Mouse (Mus musculus): ENCODE measurements around the gene Capn11. TPM values are rescaled to one million over a fixed set of nuclear protein-coding genes. Genes with fewer than 3 reads are reported as not detected.

Gene Capn11
- total and polyA plus RNA-seq, 3 experiments, result 0.03 TPM; not detected in 2

- peak; percentile 73 for DNase-seq (ENCODE audit: low read depth, low spot score)
- H3K27me3 ChIP-seq (ENCODE audit: control insufficient read depth in 1 of 2, insufficient read depth in 2 of 2, low read length in 2 of 2), result no peaks in the 10 kb centered on the region
- TF ChIP-seq ZMIZ1 (IDR thresholded peaks at IDR 0.05; ENCODE audit: low read depth, low read length), result no peak
- peak; percentile 82 to 98 (median 96) for TF ChIP-seq CTCF (IDR thresholded peaks at IDR 0.05 in 2 of 3, conservative IDR thresholded peaks at IDR 0.05 in 1 of 3; ENCODE audit: control insufficient read depth in 1 of 3, insufficient read depth in 1 of 3, low read depth in 2 of 3, low read length in 3 of 3, poor library complexity in 1 of 3, severe bottlenecking in 1 of 3)
- peak; percentile 20 for TF ChIP-seq RAD21 (IDR thresholded peaks at IDR 0.05; ENCODE audit: low read depth, low read length)
- no peak for TF ChIP-seq NRF1 (IDR thresholded peaks at IDR 0.05; ENCODE audit: insufficient read depth, low read depth, low read length, poor library complexity, severe bottlenecking)
- no peak for TF ChIP-seq RCOR1 (IDR thresholded peaks at IDR 0.05; ENCODE audit: low read depth, low read length)
- peak; percentile 30; the same call in 1 of the 2 replicates for TF ChIP-seq ZC3H11A (IDR thresholded peaks at IDR 0.05; ENCODE audit: low read depth, low read length)
- no peak for TF ChIP-seq TAL1 (IDR thresholded peaks at IDR 0.05; ENCODE audit: low read length)
- TF ChIP-seq GABPA (IDR thresholded peaks at IDR 0.05; ENCODE audit: low read depth, low read length), result no peak
- no peak for TF ChIP-seq ETS1 (IDR thresholded peaks at IDR 0.05; ENCODE audit: low read depth, low read length)
- TF ChIP-seq USF1 (IDR thresholded peaks at IDR 0.05; ENCODE audit: low read depth, low read length), result no peak
- no peak for TF ChIP-seq POLR2AphosphoS2 (IDR thresholded peaks at IDR 0.05; ENCODE audit: low read length)
- peak; percentile 68 for TF ChIP-seq SMC3 (IDR thresholded peaks at IDR 0.05; ENCODE audit: low read depth, low read length)
- TF ChIP-seq ZKSCAN1 (IDR thresholded peaks at IDR 0.05; ENCODE audit: low read depth, low read length), result no peak
- H3K36me3 ChIP-seq (ENCODE audit: control insufficient read depth in 1 of 2, insufficient read depth in 2 of 2, low read length in 2 of 2), result no peaks in the 10 kb centered on the region; a peak in 1 of 4 replicates
- H3K9ac ChIP-seq (ENCODE audit: control insufficient read depth, low read depth, low read length, poor library complexity, severe bottlenecking), result no peak overlapping the region
- no peak overlapping the region for H3K27ac ChIP-seq (ENCODE audit: control insufficient read depth, low read depth, low read length)
- H3K4me1 ChIP-seq (ENCODE audit: control insufficient read depth in 1 of 2, insufficient read depth in 2 of 2, low read length in 2 of 2), result no peaks in the 10 kb centered on the region
- H3K4me3 ChIP-seq (ENCODE audit: control insufficient read depth in 1 of 2, insufficient read depth in 1 of 2, low read depth in 2 of 2, low read length in 2 of 2), result no peak overlapping the region
- H3K9me3 ChIP-seq (replicated peaks; ENCODE audit: insufficient read depth, low read length), result no peaks in the 10 kb centered on the region
- H3K79me2 ChIP-seq (ENCODE audit: control insufficient read depth, insufficient read depth, low read length, poor library complexity), result no peaks in the 10 kb centered on the region
Measured at GRCm38 (mm10) chr17:45663106-45663919, 4.2 kb upstream of the Capn11 start.

GRCm38 (mm10) chr17:45655820-45656219 lies 3.3 kb downstream of the Capn11 start:
- no peaks in the 10 kb centered on the region for H3K9me3 ChIP-seq (replicated peaks; ENCODE audit: insufficient read depth, low read length)
- H3K79me2 ChIP-seq (ENCODE audit: control insufficient read depth, insufficient read depth, low read length, poor library complexity), result no peaks in the 10 kb centered on the region
- no peak overlapping the region for H3K9ac ChIP-seq (ENCODE audit: control insufficient read depth, low read depth, low read length, poor library complexity, severe bottlenecking)
- H3K27ac ChIP-seq (ENCODE audit: control insufficient read depth, low read depth, low read length), result no peak overlapping the region
- DNase-seq (ENCODE audit: low read depth, low spot score), result peak; percentile 69
- H3K4me3 ChIP-seq (ENCODE audit: control insufficient read depth in 1 of 2, insufficient read depth in 1 of 2, low read depth in 2 of 2, low read length in 2 of 2), result no peak overlapping the region
- no peak for TF ChIP-seq MAZ (IDR thresholded peaks at IDR 0.05; ENCODE audit: low read depth, low read length)
- no peak for TF ChIP-seq SIN3A (IDR thresholded peaks at IDR 0.05; ENCODE audit: low read length)
- no peak for TF ChIP-seq MEF2A (IDR thresholded peaks at IDR 0.05; ENCODE audit: extremely low read depth, insufficient replicate concordance, low read depth, low read length, poor library complexity, severe bottlenecking)
- no peak for TF ChIP-seq HCFC1 (IDR thresholded peaks at IDR 0.05; ENCODE audit: low read depth, low read length)
- TF ChIP-seq CTCF (IDR thresholded peaks at IDR 0.05 in 2 of 3, conservative IDR thresholded peaks at IDR 0.05 in 1 of 3; ENCODE audit: control insufficient read depth in 1 of 3, insufficient read depth in 1 of 3, low read depth in 2 of 3, low read length in 3 of 3, poor library complexity in 1 of 3, severe bottlenecking in 1 of 3), result peak; percentile 55 to 90 (median 72)
- TF ChIP-seq RAD21 (IDR thresholded peaks at IDR 0.05; ENCODE audit: low read depth, low read length), result peak; percentile 59
- TF ChIP-seq KAT2A (conservative IDR thresholded peaks at IDR 0.05; ENCODE audit: low read depth, low read length), result no peak
- TF ChIP-seq TBP (IDR thresholded peaks at IDR 0.05; ENCODE audit: low read depth, low read length), result peak; percentile 94
- TF ChIP-seq SMC3 (IDR thresholded peaks at IDR 0.05; ENCODE audit: low read depth, low read length), result peak; percentile 76
- TF ChIP-seq POLR2AphosphoS2 (IDR thresholded peaks at IDR 0.05; ENCODE audit: low read length), result no peak
- TF ChIP-seq TCF12 (IDR thresholded peaks at IDR 0.05; ENCODE audit: low read depth, low read length), result no peak
- no peak for TF ChIP-seq ZMIZ1 (IDR thresholded peaks at IDR 0.05; ENCODE audit: low read depth, low read length)
- TF ChIP-seq ZC3H11A (IDR thresholded peaks at IDR 0.05; ENCODE audit: low read depth, low read length), result peak; percentile 56
- TF ChIP-seq TAL1 (IDR thresholded peaks at IDR 0.05; ENCODE audit: low read length), result no peak
- TF ChIP-seq RCOR1 (IDR thresholded peaks at IDR 0.05; ENCODE audit: low read depth, low read length), result no peak
- H3K27me3 ChIP-seq (ENCODE audit: control insufficient read depth in 1 of 2, insufficient read depth in 2 of 2, low read length in 2 of 2), result no peaks in the 10 kb centered on the region
- H3K36me3 ChIP-seq (ENCODE audit: control insufficient read depth in 1 of 2, insufficient read depth in 2 of 2, low read length in 2 of 2), result no peaks in the 10 kb centered on the region
- no peaks in the 10 kb centered on the region for H3K4me1 ChIP-seq (ENCODE audit: control insufficient read depth in 1 of 2, insufficient read depth in 2 of 2, low read length in 2 of 2)
